Mouse (Mus musculus) adrenal gland, adult 18-20 months (tissue): ENCODE results near the gene Ltv1. TPM values are rescaled to one million over a fixed set of nuclear protein-coding genes. Genes with fewer than 3 reads are reported as not detected.

Source experiments
- DNase-seq, 2 experiments: peaks; one replicate each; pipeline ENCODE4 v3.0.0; 2021 to 2022; ENCODE audit warnings: low spot score in 2 of 2
- total RNA-seq, 2 experiments: library from RNA; stranded (reverse); gene quantifications; 1 replicate in 1 of 2; 2 replicates in 1 of 2; pipeline ENCODE4 v1.2.3; 2021

Ltv1 gene
- total RNA-seq, 2 experiments from 2014 or later = 39.3 to 42.5 TPM

DNA sequence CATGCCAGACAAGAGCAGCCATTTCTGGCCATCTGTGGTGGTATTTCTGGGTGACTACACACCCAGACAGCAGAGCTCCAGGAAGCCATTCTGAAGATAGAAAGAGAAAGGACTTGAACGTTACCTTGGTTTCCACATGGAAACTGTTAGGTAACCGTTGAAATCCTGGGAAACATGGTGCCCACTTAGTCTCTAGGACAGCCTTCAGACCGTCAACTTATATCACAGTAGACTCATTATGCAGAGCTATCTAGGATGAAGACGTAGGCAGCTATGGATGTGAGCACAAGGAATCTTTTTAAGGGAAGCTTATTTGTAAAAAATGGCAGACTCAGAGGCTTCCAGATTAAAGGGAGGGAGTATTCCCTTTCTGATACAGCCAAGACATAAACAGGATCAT lies 59.1 kb downstream of the Ltv1 start:
- no peak for DNase-seq

Other genes with a start within 250 kb of the Ltv1 start
- gene Stx11, start 228.9 kb downstream of the Ltv1 start, total RNA-seq = 10 to 100 TPM in 1 of 2 experiments, 1 to 10 TPM in 1; 6.5 to 11.0 TPM
- 10 to 100 TPM; 10.6 to 12.5 TPM for gene Sf3b5, start 187.8 kb downstream of the Ltv1 start, total RNA-seq
- 10 to 100 TPM in 1 of 2 experiments, 1 to 10 TPM in 1; 7.5 to 11.8 TPM for gene Plagl1, start 132.7 kb downstream of the Ltv1 start, total RNA-seq
- not detected for gene Zc2hc1b, start 15.1 kb downstream of the Ltv1 start, total RNA-seq